Mouse (Mus musculus) lung, postnatal 0 days (tissue): ENCODE data around the gene Sod2.
"Not testable (repeated sequence)": the region's sequence is repeated elsewhere in the genome, so short reads cannot be mapped to it uniquely, and the experiment has no call there.

Experiments used
- CTCF ChIP-seq: IDR thresholded peaks from 2 replicates; pipeline ENCODE4 v1.5.1; 2016; ENCODE audit warnings: antibody characterized with exemption, mild to moderate bottlenecking
- EP300 ChIP-seq: IDR thresholded peaks from 2 replicates; pipeline ENCODE4 v1.6.1; 2016; ENCODE audit warnings: antibody characterized with exemption, mild to moderate bottlenecking, control low read depth

DNA sequence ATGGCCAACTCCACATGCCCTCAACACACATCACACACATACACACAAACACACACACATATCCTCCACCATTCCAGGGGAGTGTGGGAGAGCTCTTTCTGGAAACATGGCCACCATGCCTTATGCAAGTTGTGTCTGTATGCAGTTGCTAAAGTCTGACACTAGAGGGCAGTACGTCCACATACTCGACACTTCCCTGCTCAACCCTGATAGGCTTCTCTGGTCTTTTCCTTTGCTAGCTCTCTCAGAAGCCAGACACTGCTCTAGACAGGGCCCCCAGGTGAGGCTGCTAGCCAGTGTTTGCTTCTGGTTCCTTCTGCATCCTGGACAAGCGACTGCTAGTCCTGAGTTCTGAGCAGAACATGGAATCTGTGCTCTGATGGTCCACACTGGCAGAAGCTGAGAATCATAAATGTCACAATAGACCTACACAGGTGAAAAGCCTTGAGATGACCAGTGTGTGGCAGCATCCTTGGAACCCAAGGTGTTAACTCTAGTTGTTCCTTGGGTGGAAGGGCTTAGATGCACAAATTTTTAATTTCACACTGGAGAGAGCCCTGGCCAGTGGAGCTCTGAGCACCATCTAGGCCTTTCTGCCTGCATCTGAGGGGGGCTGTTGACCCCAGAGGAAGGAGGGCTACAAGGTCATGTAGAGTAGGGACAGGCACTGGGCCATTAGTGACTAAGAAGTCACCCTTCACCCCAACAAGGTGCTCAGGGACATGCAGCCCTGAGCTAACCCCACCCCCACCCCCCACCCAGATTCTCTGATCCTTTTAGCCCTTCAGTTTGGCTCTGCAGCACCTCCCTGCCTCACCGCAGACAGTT, 37.4 kb downstream of the Sod2 start:
- TF ChIP-seq EP300: not testable (repeated sequence)
- TF ChIP-seq CTCF: peak; percentile 71
